Mouse (Mus musculus): ENCODE data around the gene Fam83c.

Fam83c gene

DNA sequence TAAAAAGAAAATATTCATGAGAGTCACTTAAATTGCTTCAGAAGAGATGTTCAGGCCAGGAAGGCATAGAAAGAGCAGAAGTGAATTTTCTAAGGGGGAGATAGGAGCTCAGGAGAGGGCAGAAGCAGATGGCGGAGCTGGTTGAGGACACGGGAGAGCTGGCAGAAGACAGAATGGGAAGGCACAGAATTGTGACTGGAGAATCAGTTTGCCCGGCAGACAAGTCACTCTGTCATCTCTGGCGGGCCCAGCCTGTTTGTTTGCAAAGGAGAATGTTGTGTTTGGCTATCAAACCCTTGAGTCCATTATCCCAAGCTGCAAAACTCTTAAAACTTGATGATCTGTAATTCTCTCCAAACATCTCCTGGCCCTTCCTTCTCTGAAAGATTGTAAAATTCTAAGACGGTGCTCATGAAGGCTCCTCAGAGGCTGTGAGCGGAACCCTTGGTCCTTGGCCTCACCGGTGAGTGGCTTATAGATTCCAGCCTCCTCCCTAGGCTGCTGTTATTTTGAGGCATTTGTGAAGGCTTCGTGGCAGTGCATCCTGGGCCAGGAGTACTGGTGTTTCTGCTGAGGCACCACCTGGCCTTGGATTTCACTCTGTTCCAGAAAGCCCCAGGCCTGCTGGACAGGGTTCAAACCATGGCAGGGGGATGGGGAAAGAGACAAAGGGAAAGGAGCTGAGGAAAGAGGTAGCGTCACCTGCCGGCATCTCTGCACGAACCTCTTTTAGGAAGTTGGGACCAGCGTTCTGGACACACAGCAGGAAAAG is 39.8 kb downstream of the Fam83c start:
- DNase-seq (ENCODE audit: low read depth): no peak

- no peak for DNase-seq (ENCODE audit: low read depth)
These were observed 41.8 kb downstream of the Fam83c start for GRCm38 (mm10) chr2:155792899-155793298.

DNA sequence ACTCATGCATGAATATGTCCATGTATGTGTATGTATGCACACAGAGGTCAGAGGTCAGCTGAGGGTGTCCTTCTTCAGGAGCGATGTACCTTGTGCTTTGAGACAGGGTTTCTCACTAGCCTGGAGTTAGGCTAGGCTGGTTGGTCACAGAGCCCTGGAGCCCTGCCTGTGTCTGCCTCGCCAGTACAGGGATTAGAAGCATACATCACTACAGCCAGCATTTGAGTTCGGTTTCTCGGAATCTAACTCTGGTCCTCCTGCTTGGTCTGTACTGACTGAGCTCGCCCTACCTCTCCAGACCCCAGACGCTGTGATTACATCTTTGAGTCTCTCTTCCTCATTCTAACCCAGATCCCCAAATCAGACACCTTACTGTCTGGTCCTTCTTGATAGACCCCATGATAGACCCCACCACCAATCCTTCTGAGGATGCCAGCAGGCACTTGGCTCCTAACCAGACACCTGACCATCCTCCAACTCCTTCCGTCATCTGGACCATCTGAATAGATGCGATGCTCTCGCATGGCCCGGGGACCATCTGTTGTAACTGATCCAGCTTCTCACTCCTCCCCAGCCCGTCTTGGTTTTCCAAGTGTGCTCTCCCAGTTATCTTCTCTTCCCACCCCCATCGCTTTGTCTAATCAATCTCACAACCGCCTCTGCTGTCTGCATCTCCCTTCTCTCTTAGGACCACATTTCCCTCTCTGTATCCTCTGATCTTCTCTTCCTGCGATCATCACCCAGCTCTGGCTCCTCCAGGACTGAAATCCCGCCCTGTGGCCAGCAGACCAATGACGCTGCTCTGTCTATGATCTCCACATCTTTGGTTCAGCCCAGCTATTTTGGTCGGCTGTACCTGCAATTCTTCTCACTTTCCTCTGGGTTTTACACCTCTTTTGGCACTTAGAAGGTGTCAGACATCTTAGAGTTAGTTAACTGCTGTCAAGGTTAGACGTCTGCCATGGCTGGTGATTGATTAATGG is 46.4 kb downstream of the Fam83c start:
- DNase-seq (ENCODE audit: low read depth): no peak

- no peak for DNase-seq (ENCODE audit: low read depth)
These were observed 47.7 kb downstream of the Fam83c start for GRCm38 (mm10) chr2:155786905-155787304.

DNA sequence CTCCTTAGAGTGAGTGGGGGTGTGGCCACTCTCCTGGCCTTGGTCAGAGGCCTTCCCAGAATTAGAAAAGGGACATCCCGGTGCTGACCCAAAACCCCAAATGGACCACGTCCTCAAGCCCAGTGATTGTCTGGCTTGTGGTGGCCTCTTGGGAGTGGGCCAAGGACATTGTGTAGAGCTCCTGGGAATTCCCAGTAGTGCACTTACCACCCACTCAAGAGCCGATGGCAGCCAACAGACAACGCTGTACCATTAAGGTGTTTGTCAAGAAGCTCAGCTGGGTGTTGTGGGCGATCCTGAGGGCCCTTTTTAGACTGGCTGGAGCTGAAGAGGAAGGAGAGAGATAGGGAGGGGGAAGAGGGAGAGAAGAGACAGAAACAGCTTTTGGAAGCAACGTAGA is 50.1 kb downstream of the Fam83c start:
- DNase-seq (ENCODE audit: low read depth): no peak

- DNase-seq (ENCODE audit: low read depth): no peak
These were observed 55.1 kb downstream of the Fam83c start for GRCm38 (mm10) chr2:155779506-155779905.

- no peak for DNase-seq (ENCODE audit: low read depth)
These were observed 55.6 kb downstream of the Fam83c start for GRCm38 (mm10) chr2:155779066-155779465.

DNA sequence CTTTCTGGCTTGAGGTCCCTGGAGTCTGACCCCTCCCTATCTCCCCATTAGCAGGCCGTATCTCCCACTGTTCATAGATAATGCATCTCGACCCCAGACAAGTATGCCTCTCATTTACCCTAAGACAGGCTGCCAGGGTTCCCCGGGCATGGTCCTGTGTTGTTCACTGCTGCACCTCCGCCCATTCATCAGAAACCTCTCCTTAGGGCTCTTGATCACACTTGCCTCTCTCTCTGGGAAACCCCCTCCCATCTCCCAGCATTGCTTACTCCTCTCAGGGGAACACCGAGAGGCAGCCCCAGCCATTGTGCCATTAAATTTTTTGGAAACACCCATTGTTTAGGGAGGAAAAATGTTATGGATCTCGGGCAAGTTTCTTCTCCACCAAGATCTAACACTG is 56.6 kb downstream of the Fam83c start:
- DNase-seq (ENCODE audit: low read depth): no peak

DNA sequence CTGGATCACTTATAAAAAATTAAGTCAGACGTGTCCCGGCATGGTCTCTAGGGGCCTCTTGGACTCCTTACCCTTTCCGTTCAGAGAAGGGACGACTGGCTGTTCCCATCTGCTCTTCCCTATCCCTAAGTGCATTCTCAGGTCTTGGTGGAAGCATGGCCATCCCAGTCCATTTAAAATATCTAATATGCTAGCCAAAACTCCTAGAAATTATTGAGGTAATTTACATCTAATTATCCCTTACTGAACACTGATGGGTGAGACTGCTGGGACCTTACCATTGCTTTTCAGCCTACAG is 57.0 kb downstream of the Fam83c start:
- DNase-seq (ENCODE audit: low read depth): no peak

All from fibroblast of lung, adult 2 months (primary cell).